Mouse (Mus musculus) brown adipose tissue, adult 24 weeks (tissue): ENCODE results near the gene Vmn1r166. TPM values are rescaled to one million over a fixed set of nuclear protein-coding genes. Genes with fewer than 3 reads are reported as not detected.
"Not testable (repeated sequence)": the region's sequence is repeated elsewhere in the genome, so short reads cannot be mapped to it uniquely, and the experiment has no call there.

ENCODE experiments used
- H3K27ac ChIP-seq: fragments of 200-500 bp; replicated peaks from 2 replicates; pipeline ENCODE4 v1.5.1; 2012; ENCODE audit warnings: low read depth, mild to moderate bottlenecking, low read length
- H3K4me1 ChIP-seq: fragments of 200-500 bp; 2 replicates; pipeline ENCODE4 v1.6.1; 2012; ENCODE audit warnings: low read length, mixed read lengths; ENCODE audit not compliant: control insufficient read depth, insufficient read depth, insufficient read length
- H3K4me3 ChIP-seq: fragments of 200-500 bp; 2 replicates; pipeline ENCODE4 v1.5.1; 2012; ENCODE audit warnings: low read depth, mild to moderate bottlenecking, low read length, moderate library complexity; ENCODE audit not compliant: insufficient read depth
- polyA plus RNA-seq: library from polyadenylated mRNA; stranded (reverse); fragments of >200 nt; gene quantifications from 2 replicates; pipeline ENCODE4 v1.2.4, GENCODE M21; 2012; ENCODE audit not compliant: missing spikeins, insufficient read depth, insufficient read length

Gene Vmn1r166
- polyA plus RNA-seq, result not detected in 2 replicates

- H3K4me1 ChIP-seq, H3K27ac ChIP-seq, H3K4me3 ChIP-seq: not testable (repeated sequence)
Observed at GRCm38 (mm10) chr7:23251582-23251981, at the start of gene Vmn1r166. Vmn1r166 (minus strand) TSS chr7:23251682.

- not testable (repeated sequence) for H3K4me3 ChIP-seq, H3K4me1 ChIP-seq, H3K27ac ChIP-seq
Observed at GRCm38 (mm10) chr7:23300892-23301291, 49.4 kb upstream of the Vmn1r166 start, which contains the start of gene Nlrp4e. Nlrp4e (plus strand) TSS chr7:23301192.

- H3K27ac ChIP-seq, H3K4me3 ChIP-seq, H3K4me1 ChIP-seq: not testable (repeated sequence)
Observed at GRCm38 (mm10) chr7:23278800-23279199, 27.3 kb upstream of the Vmn1r166 start, which contains the start of gene Gm6902. Gm6902 (minus strand) TSS chr7:23278900.

GRCm38 (mm10) chr7:23217032-23217431 is 34.5 kb downstream of the Vmn1r166 start, which contains the start of gene Vmn1r165:
Vmn1r165 (plus strand) TSS chr7:23217332.
- H3K27ac ChIP-seq, H3K4me1 ChIP-seq, H3K4me3 ChIP-seq: not testable (repeated sequence)

Other genes starting within 250 kb of the Vmn1r166 start
- gene Gm4216, start 231.8 kb downstream of the Vmn1r166 start, polyA plus RNA-seq, result not detected in 2 replicates
- gene Vmn1r163, start 196.1 kb downstream of the Vmn1r166 start, polyA plus RNA-seq, result not detected in 2 replicates
- not detected in 2 replicates for gene Gm8720, start 184.2 kb downstream of the Vmn1r166 start, polyA plus RNA-seq
- gene Gm10662, start 107.2 kb downstream of the Vmn1r166 start, polyA plus RNA-seq, result not detected in 2 replicates
- not detected in 2 replicates for gene Vmn1r165, start 34.4 kb downstream of the Vmn1r166 start, polyA plus RNA-seq
- gene Gm6902, start 27.2 kb upstream of the Vmn1r166 start, polyA plus RNA-seq, result not detected in 2 replicates
- not detected in 2 replicates for gene Nlrp4e, start 49.5 kb upstream of the Vmn1r166 start, polyA plus RNA-seq
- gene Nlrp5, start 134.2 kb upstream of the Vmn1r166 start, polyA plus RNA-seq, result not detected in 2 replicates